Mouse (Mus musculus) layer of hippocampus, postnatal 36 days (tissue): Measurements from ENCODE around the gene Hist1h1e. TPM values are rescaled to one million over a fixed set of nuclear protein-coding genes. Genes with fewer than 3 reads are reported as not detected.

Experiments
- DNase-seq, 2 experiments: peaks; one replicate each; pipeline ENCODE4 v3.0.0; 2022
- total RNA-seq, 2 experiments: library from RNA; stranded (reverse); gene quantifications; 2 replicates each; pipeline ENCODE4 v1.2.3; 2021

Gene Hist1h1e
- 10 to 100 TPM; 42.1 to 46.4 TPM for total RNA-seq

DNA sequence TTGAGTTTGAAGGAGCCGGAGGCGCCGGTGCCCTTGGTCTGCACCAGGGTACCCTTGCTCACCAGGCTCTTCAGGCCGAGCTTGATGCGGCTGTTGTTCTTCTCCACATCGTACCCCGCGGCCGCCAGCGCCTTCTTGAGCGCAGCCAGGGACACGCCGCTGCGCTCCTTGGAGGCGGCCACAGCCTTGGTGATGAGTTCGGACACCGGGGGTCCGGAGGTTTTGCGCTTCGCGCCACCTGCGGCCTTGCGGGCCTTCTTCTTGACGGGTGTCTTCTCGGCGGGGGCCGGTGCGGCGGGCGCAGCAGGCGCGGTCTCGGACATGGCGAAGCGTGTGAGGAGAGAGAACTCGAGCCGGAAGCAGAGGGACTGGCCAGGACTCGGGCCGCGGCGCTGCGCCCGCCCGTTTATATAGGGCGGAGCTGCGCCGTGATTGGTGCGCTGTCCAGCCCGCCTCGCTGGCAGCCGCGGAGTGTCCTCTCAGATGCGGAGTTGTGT, at the start of gene Hist1h1e:
Gene Hist1h1e, minus strand, starts transcription at position 384 of the 497 bp plus-strand sequence.
- peak; percentile 84 to 87 for DNase-seq

DNA sequence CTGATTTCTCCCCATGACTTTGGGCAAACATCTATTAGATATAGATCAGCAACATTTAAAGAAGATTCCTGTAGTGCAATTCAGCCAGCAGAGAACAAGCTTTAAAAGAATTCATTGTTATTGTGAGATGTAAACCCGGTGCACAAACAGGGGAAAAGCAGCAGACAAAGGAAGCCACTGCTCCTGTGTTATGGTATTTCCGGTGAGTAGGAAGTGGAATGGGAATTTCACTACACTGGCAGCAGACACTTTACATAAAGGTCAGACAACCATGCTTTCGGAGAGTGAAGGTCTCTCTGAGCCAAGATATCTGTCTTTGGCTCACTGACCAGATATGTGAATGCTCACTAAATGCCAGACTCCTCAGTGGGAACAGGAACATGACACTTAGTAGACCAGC, 40.2 kb upstream of the Hist1h1e start:
- DNase-seq = no peak

DNA sequence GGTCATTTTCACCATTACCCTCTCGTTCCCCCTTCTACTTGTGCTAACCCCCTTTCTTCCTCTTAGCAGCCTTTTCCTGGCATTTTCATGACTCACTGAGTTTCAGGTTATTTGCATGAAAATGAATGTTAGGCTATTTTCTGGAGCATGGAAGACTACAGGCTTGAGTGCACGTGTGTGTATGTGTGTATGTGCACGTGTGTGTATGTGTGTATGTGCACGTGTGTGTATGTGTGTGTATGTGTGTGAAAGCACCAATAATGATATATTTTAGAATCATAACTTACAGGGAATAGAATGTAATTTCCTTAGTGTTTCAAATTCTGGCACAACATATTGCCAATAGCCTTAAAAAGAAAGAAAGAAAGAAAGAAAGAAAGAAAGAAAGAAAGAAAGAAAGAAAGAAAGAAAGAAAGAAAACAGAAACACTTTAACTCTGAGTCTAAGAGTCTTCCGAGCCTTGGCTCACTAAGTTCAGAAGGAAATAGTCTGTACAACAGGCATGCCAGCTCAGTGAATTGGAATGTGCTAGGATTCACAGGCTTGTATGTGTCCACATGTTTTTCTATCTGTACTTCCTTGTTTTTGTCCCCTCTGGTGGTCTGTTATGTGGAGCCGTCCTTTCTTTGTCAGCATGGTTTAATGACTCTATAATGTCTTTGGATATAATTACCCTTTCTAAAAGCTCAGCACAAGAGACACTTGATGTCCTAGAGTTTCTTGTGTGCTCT, 37.4 kb upstream of the Hist1h1e start:
- DNase-seq = no peak

DNA sequence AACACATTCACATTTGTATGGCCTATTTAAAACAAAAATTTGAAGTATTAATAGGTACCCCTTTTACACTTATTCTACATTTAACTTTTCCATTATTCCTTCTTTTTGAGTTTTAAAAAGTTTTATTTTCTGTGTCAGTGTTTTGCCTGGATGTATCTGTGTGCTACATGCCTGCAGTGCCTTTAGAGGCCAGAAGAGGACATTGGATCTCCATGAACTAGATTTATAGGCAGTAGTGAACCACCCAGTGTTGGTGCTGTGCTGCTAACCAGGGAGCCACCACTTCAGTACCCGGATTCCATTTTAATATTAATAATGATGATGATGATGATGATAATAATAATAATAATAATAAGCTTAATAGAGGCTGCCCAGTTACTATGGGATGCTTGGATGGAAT, 8.3 kb upstream of the Hist1h1e start:
- no peak for DNase-seq

DNA sequence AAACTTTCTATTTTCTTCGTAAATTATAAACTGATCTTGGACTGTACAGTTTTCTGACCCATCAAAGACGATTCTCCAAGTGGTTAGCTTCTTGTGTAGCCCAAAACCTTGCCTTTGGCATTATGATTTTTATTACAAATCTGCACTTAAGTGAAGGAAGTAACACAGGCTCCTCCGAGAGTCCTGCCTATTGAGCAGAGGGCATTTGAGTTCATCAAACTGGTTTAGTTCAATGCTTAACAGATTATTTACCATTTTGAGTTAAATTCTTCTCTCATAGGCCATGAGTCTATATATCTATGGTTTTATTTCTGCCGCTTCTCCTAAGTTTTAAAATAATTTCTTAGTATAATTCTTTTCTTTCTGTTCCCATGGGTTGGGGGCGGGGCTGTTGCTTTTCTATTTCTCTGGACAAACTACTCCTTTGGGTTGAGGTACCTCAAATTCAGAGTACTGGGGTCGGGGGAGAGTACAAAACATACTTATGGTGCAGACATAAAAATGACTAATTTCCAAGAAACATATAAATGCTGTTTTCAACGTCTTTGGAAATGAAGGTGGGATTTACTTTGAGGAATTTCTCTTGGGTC, 598 bp upstream of the Hist1h1e start:
- no peak for DNase-seq

DNA sequence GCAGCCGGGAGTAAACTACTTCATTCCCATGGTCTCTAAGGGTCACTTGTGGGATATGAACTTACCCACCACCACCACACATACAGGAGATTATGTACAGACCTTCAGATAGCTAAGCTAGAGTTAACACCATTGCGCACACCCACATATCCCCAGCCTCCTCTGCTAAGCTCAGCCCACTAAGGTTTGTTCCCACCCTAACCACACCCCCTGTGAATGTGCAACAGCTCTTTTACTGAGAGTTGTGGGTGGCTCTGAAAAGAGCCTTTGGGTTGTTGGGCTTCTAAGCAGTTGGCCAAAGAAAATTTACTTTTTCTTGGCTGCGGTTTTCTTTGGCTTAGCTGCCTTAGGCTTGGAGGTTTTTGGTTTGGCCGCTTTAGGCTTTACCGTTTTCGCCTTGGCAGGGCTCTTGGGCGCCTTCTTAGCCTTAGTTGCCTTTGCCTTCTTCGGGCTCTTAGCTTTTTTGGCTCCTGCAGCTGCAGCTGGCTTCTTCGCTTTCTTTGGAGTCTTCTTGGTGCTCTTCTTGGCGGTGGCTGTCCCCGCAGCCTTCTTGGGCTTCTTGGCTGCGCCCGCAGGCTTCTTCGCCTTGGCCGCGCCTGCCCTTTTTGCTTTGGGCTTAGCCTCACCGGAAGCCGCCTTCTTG, 705 bp downstream of the Hist1h1e start:
- peak; percentile 55 to 66 for DNase-seq

DNA sequence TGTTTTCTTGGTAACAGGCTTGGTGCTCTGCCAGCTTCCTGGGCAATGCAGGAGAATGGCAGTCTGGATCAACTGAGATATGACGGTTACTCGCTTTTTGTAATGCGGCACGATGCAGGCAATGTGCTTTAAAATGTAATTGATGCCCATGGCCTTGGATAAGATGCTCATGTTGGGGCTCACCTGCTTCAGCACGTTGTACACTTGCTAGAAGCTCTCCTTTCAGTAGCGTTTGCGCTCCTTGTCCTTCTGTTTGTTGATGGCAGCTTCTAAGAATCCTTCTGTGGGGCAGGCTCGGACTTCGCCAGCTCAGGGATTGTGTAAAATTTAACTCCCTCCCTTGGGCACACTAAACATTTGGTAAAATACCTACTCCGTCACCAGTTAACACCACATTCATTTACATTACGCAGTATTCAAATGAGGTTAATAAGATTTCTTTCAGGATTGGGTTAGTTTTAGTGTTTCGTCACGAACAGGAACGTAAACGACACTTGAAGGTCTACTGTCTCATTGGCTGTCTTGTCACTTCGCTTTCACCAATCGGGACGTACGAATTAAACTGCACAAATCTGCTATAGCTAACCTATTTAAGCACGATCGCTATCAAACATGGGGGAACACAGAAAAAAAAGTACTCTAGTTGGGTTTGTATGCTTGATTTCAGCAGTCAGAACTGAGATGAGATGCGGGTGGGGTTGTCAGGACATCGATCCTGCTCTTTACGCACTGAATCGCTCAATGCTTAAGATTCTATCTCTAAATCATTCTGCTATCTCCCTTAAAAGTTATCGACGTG, 1.4 kb downstream of the Hist1h1e start, which contains the start of gene Hist1h2be:
Gene Hist1h2be, minus strand, starts transcription at position 392 of the 799 bp plus-strand sequence.
- DNase-seq = peak; percentile 67 to 71

DNA sequence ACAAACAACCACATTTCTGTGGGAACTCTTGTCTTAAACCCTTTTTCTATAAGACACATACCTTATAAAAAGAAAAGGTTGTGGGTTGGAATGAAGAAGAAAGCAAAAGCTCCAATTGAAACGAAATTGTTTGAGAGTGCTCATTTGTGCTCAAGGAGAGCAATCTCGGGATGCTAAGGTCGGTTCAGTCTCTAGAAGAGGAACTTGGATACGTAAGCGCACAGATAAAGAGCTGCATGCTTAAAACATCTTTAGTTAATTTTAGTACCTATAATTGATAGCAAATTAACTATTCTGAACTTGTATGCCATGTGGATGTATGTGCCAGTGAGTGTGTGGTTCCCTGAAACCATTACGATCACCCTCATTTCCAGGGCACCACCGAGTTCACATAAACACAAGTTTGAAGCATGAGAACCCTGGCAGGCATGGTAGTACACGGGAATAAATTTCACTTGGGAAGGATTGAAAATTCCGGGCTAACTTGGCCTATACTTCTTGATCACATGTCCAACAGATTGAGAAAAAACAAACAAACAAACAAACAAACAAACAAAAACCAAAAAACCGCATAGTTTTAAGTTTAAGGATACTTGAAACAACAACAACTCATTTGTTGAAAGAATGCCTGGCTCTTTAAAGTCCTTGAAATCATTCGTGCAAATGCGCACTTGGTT, 2.2 kb downstream of the Hist1h1e start:
- DNase-seq = no peak

DNA sequence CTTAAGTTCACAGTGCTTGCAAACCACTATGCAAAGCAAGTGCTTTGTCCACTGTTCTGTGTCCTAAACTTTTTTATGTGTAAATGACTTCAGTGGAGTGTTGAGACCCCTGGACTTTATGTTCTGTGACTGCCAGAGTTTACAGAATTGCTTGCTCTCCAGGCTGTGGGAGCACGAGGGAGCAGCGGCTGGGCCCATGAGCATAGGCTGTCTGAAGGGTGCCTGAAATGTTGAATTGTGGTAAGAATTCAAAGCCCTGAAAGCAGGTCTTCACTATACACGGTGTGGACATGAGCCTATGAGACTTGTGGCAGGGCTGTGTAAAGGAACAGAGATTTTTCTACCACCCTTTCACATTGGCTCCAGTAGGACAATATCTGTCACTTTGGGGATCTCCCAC, 10.7 kb downstream of the Hist1h1e start:
- DNase-seq = no peak

DNA sequence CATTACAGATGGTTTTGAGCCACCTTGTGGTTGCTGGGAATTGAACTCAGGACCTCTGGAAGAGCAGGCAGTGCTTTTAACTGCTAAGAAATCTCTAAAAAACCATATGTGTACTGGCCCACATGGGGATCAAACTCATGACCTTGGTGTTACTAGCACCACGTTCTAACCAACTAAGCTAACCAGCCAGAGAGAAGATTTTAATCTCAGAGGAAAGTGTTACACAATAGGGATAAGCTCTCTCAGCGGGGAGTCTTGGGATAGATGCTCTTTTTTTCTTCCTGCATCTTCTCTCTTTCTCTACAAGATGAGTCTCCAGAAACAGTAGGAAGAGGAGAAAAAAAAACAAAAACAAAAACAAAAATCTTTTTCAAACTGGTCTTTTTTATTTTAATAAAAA, 12.0 kb downstream of the Hist1h1e start:
- DNase-seq = no peak

DNA sequence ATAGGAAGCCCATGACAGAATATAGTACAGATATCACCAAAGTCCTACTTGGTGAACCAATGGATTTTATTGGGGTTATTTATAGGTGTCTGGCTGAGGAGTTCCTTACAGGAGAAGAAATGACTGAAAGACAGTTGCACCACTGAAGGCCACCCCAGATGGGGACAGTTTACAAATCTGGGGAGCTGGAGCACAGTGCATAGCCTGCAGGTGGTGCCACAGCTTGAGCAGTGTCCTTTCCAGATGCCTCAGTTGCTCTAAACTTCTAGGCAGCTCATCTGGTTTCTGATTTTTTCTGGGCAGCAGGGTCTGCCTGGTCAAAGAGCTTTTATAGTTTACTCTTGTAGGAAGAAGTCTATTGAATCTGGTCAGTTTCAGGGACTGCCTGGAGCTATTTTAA, 12.5 kb downstream of the Hist1h1e start:
- no peak for DNase-seq

DNA sequence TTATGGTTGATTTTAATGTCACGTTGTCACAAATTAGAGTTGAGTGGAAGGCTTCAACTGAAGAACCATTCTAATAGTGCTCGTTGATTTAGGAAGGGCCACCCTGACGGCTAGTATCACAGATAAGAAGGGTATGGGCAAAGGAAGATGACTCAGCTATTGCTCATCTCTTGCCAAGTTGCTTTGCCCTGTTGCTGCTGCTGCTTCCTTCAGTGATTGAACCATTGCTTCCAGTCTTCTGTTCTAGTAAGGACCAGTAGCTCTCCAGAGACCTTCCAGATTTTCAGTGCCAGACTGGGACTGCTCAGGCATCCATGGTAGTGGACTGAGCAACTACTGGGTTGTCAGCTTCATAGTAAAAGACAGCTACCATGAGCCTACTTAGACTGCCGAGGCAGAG, 13.1 kb downstream of the Hist1h1e start:
- no peak for DNase-seq

DNA sequence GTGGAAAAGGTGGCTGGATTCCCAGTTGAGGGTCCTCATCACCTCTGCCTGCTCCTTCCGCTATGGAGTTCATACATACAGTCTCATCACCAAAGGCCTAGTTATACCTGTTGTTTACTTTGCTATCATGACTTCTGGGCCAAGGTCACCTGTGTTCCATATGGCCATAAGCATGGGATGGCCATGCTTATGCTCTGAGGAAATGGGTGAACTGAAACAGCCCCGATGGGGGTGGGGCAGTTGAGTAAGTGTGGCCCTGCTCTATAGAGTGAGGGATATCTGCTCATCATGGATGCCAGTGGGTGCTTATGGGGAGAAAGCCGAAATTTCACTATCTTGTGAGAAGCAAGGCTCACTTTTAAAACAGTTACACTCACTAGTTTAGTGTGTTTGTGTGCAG, 17.3 kb downstream of the Hist1h1e start:
- DNase-seq = no peak

DNA sequence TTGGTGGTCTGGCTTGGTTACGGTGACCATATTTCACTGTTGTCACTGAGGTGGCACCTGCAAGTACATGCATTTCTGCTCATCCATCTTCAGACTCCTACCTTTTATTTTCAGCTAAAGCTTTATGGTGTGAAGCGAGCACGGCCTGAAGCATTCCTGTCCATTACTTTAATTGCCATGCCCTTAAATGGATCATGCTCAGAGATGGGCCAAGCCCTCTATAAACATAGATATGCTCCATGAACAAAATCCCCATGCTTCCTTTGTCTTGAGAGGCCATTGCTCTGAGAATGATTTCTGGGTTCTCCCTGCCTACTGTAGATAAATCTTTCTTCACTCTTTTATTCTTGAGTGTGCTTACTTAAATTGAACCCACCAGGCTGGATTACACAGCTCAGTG, 17.9 kb downstream of the Hist1h1e start:
- DNase-seq = no peak

DNA sequence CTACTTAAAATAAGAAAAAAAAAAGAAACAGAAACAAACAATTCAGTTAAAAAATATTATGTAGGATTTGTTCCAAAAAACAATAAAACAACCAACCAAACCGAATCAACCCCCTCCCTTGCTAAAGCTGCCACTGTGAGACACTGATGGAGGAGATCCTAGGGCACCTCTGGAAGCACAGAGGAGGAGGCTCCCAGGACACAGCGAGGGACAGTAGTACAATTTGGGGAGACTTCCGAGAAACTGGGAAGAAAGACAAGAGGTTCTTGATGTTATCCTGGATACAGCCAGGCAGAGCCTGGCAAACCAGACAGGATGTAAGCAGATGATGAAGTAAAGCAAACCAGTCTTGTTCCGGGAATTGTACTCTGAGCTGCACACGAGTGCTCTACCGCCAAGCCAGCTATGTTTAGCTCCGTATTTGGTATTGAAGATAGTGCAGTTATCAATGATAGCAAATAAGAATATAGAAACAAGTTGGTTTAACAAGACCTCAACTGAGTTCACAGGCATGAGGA, 19.1 kb downstream of the Hist1h1e start:
- no peak for DNase-seq

DNA sequence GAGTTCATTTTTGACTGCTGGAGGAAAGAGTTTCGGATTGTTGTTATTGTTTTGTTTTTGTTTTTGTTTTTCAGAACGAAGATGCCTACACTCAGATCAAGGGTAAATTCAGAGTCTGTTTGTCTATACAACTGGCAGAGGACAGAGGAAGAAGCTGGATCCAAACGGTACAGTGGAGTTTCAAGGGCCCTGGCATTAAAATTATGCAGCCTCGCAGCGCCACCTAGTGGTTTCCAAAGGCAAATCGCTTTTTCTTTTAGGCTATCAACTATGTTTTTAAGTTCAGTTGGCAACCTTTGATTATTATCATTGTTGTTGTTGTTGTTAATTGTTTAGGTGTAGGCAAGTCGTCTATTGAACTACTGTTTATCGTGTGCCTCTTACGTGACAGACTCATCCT, 24.4 kb downstream of the Hist1h1e start:
- DNase-seq = peak; percentile 56

DNA sequence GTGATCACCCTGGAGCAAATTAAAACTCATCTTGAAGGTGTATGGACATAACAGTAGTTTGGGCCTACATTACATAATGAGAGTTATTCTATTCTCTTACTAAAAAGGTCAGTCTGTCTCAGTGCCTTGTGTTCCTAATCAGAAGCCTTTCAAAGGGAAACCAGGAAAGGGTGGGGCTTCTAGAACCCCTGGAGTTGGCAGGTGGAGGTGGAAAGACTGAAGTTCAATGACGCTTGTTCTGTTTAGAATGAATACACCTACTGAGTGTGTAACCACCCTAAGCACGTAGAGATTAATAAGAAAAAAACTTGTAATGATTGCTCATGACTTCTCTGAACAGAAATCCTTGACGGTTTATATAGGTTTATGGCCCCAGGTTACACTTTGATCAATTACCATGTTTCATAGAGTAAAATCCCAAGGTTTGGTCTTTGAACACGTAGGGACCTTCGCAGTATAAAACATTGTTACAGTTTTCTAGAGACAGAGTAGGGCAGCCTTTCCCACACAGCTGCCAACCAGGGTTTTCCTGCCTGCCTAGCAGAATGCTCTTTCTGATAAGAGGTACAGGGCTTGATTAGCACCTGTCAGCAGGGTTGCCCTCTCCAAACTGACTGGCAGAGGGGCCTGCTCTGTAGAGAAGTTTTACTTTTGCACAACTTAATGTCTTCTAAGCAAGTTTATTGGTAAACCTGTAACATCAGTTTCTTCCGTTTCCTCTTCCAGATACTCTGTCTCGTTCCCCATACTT, 26.6 kb downstream of the Hist1h1e start:
- DNase-seq = no peak

DNA sequence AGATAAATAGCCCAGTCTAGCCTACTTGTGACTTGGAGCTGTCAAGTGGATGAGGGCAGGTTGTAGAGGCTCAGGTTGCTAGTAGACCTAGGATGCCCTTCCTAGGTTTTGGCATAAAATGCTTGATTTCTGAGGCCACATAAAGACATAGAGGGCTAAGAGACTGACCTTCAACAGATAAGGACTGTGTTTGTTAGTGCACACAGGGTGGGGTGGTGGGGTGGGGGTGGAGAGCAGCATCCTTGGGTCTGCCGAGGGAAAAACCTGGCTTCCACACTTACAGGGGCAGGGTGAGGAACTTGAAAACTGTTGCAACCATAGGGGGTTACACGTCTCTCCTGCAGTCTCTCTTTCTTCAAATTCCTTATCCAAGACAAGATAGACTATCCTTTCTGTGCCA, 27.2 kb downstream of the Hist1h1e start:
- DNase-seq = no peak

DNA sequence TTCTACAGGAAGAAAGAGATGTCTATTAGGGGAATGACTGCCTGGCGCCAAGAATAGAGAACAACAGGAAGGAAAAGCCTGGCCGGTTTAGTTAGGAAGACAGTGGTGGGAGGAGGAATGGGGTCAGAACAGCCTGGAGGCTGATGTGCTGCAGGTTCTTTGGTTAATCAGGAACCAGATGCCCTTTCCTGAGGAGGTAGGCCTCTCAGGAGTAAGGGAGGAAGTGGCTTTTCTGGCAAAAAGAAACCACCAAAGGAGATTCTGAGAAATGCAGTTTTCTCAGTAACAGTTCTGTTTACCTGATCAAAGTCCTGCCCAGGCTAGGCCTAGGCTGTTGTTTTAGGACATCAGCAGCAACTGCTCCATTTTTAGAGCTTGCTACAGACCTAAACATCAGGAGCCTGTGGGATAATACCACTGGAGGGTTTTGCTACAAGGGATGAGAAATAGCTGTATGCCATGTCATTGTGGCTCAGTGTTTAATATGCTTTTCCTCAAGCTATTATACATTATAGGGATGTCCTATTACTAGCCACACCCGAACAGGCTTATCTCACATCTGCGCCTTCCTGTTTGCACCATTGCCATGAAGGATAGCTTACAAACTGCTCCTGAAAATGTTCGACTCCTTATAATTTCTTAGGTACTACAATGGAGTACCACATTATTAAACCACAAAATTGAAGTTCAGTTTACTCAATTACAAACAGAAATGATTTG, 29.1 kb downstream of the Hist1h1e start:
- DNase-seq = no peak

DNA sequence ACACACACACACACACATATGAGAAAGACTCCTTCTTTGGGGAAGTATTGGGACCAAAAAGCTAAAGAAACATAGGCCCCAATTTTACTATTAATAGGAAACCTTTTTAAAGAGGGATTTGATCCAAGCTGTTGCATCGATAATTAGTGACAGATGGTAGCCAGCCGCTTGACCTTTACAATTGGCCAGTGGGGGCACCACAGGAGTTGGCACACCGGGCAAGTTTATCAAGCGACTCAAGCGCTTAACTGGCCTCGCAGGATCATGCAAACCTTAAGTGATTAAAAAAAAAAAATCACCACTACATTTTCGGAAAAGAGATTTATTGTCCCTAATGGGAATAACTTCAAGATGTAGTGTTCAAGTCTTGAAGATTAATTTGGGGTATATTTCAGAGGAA, 29.7 kb downstream of the Hist1h1e start:
- DNase-seq = no peak
